Mouse (Mus musculus) lung, postnatal 0 days (tissue): ENCODE data around the gene Btbd16. TPM values are rescaled to one million over a fixed set of nuclear protein-coding genes. Genes with fewer than 3 reads are reported as not detected.

Experiments
- ATAC-seq: fragments of 200-750 bp; cut with Nextera tagmentation; 2 replicates; pipeline ENCODE4 v1.8.0; 2017; ENCODE audit warnings: moderate library complexity
- DNase-seq: peaks from one replicate; pipeline ENCODE4 v3.0.0-alpha.2; 2016; ENCODE audit warnings: low spot score
- H3K27ac ChIP-seq: fragments of 300-500 bp; sonication (generic); 2 replicates; pipeline ENCODE4 v1.5.1; 2014; ENCODE audit warnings: antibody characterized with exemption, mild to moderate bottlenecking, low read length, mixed read lengths
- H3K27me3 ChIP-seq: fragments of 300-500 bp; sonication (generic); replicated peaks from 2 replicates; pipeline ENCODE4 v1.6.1; 2014; ENCODE audit warnings: low read length, mixed read lengths; ENCODE audit not compliant: insufficient read depth
- H3K36me3 ChIP-seq: fragments of 300-500 bp; sonication (generic); 2 replicates; pipeline ENCODE4 v1.6.1; 2014; ENCODE audit warnings: low read length, mixed read lengths; ENCODE audit not compliant: insufficient read depth
- H3K4me1 ChIP-seq: fragments of 300-500 bp; sonication (generic); 2 replicates; pipeline ENCODE4 v1.6.1; 2014; ENCODE audit warnings: antibody characterized with exemption, low read depth, low read length, mixed read lengths; ENCODE audit not compliant: insufficient read depth
- H3K4me2 ChIP-seq: fragments of 300-500 bp; sonication (generic); replicated peaks from 2 replicates; pipeline ENCODE4 v1.6.1; 2014; ENCODE audit warnings: low read depth, mild to moderate bottlenecking, low read length, moderate library complexity, mixed read lengths
- H3K4me3 ChIP-seq: fragments of 300-500 bp; sonication (generic); 2 replicates; pipeline ENCODE4 v1.5.1; 2014; ENCODE audit warnings: low read depth, low read length
- H3K9ac ChIP-seq: fragments of 300-500 bp; sonication (generic); replicated peaks from 2 replicates; pipeline ENCODE4 v1.6.1; 2014; ENCODE audit warnings: low read depth, mild to moderate bottlenecking
- H3K9me3 ChIP-seq: fragments of 300-500 bp; sonication (generic); 2 replicates; pipeline ENCODE4 v1.6.1; 2016; ENCODE audit warnings: low read length, mixed read lengths
- CTCF ChIP-seq: IDR thresholded peaks from 2 replicates; pipeline ENCODE4 v1.5.1; 2016; ENCODE audit warnings: antibody characterized with exemption, mild to moderate bottlenecking
- EP300 ChIP-seq: IDR thresholded peaks from 2 replicates; pipeline ENCODE4 v1.6.1; 2016; ENCODE audit warnings: antibody characterized with exemption, mild to moderate bottlenecking, control low read depth
- WGBS: fragments of 180-500 bp; shearing (Covaris S2); extraction: QIAGEN DNeasy Blood & Tissue Kit; methylation state at CpG from one replicate; pipeline ENCODE4 v1.1.7; 2014; 5-methylcytosine and 5-hydroxymethylcytosine counted together
- polyA plus RNA-seq: library from polyadenylated mRNA; unstranded; fragments of >200 nt; fragmentation: Nextera tagmentation; extraction: Ambion mirVana; gene quantifications from 2 replicates; pipeline ENCODE4 v1.2.1, GENCODE M21; 2015

Btbd16 gene
- polyA plus RNA-seq, 1 experiment from 2014 or later, result not detected

- no peak overlapping the region for H3K4me2 ChIP-seq
- no peaks in the 10 kb centered on the region for H3K9me3 ChIP-seq
- no peaks in the 10 kb centered on the region for H3K36me3 ChIP-seq
- DNase-seq (no peak), ATAC-seq (0 out of 2 replicates have a peak, but pooled peaks have one; percentile 21)
- TF ChIP-seq CTCF, result no peak
- 0 out of 2 replicates have a peak, but pooled peaks have one; percentile 54 for TF ChIP-seq EP300
- no peak overlapping the region for H3K4me3 ChIP-seq
- no peak overlapping the region for H3K9ac ChIP-seq
- 9% methylated on average over 6 of the region's 6 CpGs for WGBS
- no peaks in the 10 kb centered on the region for H3K27me3 ChIP-seq
- H3K27ac ChIP-seq, result no peak overlapping the region
- peaks cover 4% of the 10 kb centered on the region; the same call in 1 of the 2 replicates for H3K4me1 ChIP-seq
Observed at GRCm38 (mm10) chr7:130808694-130809093, 34.8 kb downstream of the Btbd16 start.

- DNase-seq (no peak), ATAC-seq (no peak)
- Histone ChIP-seq H3K9ac (no peak overlapping the region), H3K9me3 (no peaks in the 10 kb centered on the region), H3K36me3 (no peaks in the 10 kb centered on the region), H3K27me3 (no peaks in the 10 kb centered on the region), H3K4me1 (peaks cover 4% of the 10 kb centered on the region; the same call in 1 of the 2 replicates), H3K4me2 (no peak overlapping the region), H3K27ac (no peak overlapping the region), H3K4me3 (no peak overlapping the region)
- WGBS, result 68% methylated on average over 4 of the region's 4 CpGs
- no peak for TF ChIP-seq EP300
- TF ChIP-seq CTCF, result no peak
Observed at GRCm38 (mm10) chr7:130810238-130810637, 36.4 kb downstream of the Btbd16 start.

DNA sequence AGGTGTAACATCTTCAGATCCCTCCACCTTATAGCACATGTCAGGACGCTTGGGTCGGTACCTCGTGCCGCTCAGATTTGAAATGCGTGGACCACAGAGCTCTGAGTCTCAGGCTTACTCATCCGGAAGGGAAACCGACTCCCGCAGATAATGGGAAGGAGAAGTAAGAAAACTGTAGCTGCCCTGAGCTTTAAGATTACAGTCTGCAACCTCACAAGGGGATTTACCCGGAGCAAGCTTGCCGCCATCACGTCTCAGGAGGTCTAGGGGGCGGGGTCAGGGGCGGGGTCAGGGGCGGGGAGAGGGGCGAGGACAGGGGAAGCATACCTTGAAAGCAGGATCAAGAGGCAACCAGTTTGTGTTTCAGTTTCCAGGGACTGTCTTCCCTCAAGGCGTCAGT, 38.5 kb downstream of the Btbd16 start:
- ATAC-seq, result no peak
- 39% methylated on average over 16 of the region's 16 CpGs for WGBS
- Histone ChIP-seq H3K27me3 (no peaks in the 10 kb centered on the region), H3K36me3 (no peaks in the 10 kb centered on the region), H3K4me3 (no peak overlapping the region), H3K4me1 (peaks cover 4% of the 10 kb centered on the region; the same call in 1 of the 2 replicates), H3K9me3 (no peaks in the 10 kb centered on the region), H3K4me2 (no peak overlapping the region), H3K9ac (no peak overlapping the region), H3K27ac (no peak overlapping the region)
- no peak for DNase-seq
- TF ChIP-seq EP300 (no peak), CTCF (no peak)

- no peaks in the 10 kb centered on the region for H3K36me3 ChIP-seq
- no peak overlapping the region for H3K9ac ChIP-seq
- DNase-seq (no peak), ATAC-seq (no peak)
- no peaks in the 10 kb centered on the region for H3K9me3 ChIP-seq
- 95% methylated on average over 10 of the region's 10 CpGs for WGBS
- no peak overlapping the region for H3K4me2 ChIP-seq
- H3K4me3 ChIP-seq, result no peak overlapping the region
- no peaks in the 10 kb centered on the region for H3K4me1 ChIP-seq
- no peak overlapping the region for H3K27ac ChIP-seq
- TF ChIP-seq EP300 (no peak), CTCF (no peak)
- no peaks in the 10 kb centered on the region for H3K27me3 ChIP-seq
Observed at GRCm38 (mm10) chr7:130815601-130816000, 41.7 kb downstream of the Btbd16 start.

DNA sequence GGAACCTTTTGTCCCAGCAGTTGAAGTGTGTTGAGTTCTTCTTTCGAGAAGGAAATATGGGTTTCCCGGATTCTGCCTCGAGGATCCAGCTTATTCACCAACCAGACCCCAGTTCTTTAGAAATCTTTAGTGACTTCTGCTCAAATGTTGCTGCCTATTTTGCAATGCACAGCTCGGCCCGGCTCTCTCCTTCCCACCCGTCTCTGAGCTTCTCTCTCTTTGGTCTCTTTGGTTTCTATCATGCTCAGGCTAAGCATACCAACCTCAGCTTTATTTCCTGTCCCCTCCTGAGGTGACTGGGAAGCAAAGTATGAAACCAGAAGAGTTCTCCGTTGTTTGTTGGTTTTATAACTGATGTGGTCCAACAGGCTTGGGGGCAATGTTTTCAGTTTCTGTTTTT, 42.4 kb downstream of the Btbd16 start:
- Histone ChIP-seq H3K4me1 (no peaks in the 10 kb centered on the region), H3K9me3 (no peaks in the 10 kb centered on the region), H3K4me3 (no peak overlapping the region), H3K9ac (no peak overlapping the region), H3K4me2 (no peak overlapping the region), H3K27me3 (no peaks in the 10 kb centered on the region), H3K27ac (no peak overlapping the region), H3K36me3 (no peaks in the 10 kb centered on the region)
- 72% methylated on average over 7 of the region's 7 CpGs for WGBS
- no peak for ATAC-seq
- DNase-seq, result no peak
- no peak for TF ChIP-seq EP300
- no peak for TF ChIP-seq CTCF

DNA sequence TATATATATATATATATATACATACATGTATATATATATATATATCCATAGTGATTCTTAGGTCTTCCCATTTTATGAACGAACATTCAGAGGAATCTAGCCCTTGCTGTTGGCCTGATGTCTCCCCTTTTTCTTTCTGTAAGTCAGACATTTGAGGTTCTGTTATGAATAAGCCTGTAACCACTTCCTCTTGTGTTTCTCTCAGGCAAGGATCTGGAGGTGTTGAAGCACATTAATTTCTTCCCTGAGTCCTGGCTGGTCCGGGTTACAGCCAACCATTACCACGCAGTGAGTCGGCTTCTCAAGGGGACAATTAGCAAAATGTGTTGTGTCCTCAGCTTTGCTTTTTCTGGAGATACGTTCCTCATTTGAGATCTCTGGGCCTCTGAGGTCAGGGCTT, 44.9 kb downstream of the Btbd16 start:
- Histone ChIP-seq H3K4me3 (no peak overlapping the region), H3K4me2 (no peak overlapping the region), H3K27me3 (no peaks in the 10 kb centered on the region), H3K9ac (no peak overlapping the region), H3K9me3 (no peaks in the 10 kb centered on the region), H3K4me1 (no peaks in the 10 kb centered on the region), H3K27ac (0 out of 2 replicates have a peak overlapping the region, but pooled peaks have one; percentile 26), H3K36me3 (no peaks in the 10 kb centered on the region)
- no peak for TF ChIP-seq CTCF
- TF ChIP-seq EP300, result no peak
- DNase-seq (no peak), ATAC-seq (no peak)
- WGBS, result 62% methylated on average over 5 of the region's 5 CpGs

DNA sequence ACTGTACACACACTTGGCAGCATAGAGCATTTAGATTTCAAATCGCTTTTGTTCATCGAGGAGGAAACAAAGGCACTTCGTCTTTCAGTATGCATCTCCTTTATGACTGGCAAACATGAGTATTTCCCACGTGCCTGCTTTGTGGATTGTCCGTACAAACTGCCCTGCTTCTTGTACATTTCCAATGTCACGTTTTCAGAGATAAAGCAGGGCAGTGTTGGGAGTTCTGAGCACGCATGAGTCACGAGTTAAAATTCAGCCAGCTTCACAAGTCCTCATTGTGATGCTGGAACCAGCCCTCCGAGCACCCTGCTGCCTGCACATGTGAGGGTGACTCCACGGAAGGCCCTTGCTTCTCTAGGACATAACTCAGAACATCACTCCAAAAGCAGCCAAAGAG, 45.8 kb downstream of the Btbd16 start:
- no peak overlapping the region for H3K4me3 ChIP-seq
- no peak overlapping the region for H3K4me2 ChIP-seq
- no peaks in the 10 kb centered on the region for H3K9me3 ChIP-seq
- no peaks in the 10 kb centered on the region for H3K36me3 ChIP-seq
- ATAC-seq (peak; percentile 46), DNase-seq (peak; percentile 49)
- WGBS, result 45% methylated on average over 10 of the region's 10 CpGs
- H3K4me1 ChIP-seq, result peaks cover 3% of the 10 kb centered on the region; the same call in 1 of the 2 replicates
- H3K27ac ChIP-seq, result no peak overlapping the region; the same call in 1 of the 2 replicates
- no peaks in the 10 kb centered on the region for H3K27me3 ChIP-seq
- no peak overlapping the region for H3K9ac ChIP-seq
- TF ChIP-seq CTCF, result no peak
- no peak for TF ChIP-seq EP300
